Mouse (Mus musculus): Measurements from ENCODE around the gene Gabarap. TPM values are rescaled to one million over a fixed set of nuclear protein-coding genes. Genes with fewer than 3 reads are reported as not detected.

Gene Gabarap
- polyA plus RNA-seq (2015; fragmentation: Nextera tagmentation; extraction: Ambion mirVana): 626 TPM in 2 replicates

DNA sequence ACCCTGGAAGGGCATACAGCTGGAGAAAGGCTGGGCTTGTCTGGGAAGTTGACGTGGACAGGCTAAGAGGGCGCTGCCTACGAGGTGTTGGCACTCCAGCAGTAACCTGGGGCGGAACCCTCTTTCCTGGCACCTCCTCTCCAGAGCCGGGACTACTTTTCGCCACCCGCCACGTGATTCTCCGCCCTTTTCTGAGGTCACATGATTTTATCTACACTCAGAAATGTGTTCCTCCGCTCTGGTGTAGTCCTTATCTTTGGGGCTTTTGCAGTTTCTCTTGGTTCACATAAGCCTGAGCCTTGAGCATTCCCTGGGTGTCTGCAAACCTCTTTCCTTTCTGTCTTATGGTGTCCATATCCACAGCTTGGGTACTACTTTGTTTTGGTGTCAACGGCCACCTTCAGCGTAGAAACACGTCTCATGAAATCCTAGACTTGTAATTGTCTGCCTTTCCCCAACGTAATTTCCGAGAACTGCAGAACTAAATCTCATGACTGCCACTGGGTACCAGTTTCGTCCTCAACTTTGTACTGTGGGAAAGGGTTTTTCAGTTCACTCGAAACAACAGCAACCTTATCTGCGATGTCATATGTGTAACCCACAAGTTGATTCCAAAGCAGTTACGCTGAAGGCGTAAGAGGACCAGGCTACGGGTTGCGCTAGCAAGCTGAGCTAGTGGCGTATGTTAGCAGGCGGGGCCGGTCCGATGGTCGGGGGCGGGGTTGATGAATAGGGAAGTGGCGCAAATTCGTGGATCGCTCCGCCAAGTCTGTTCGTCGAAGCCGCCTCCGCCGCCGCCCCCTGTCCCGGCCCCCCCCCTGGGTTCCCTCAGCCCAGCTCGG, at the start of gene Gabarap:
Gene Gabarap (plus strand): TSS at position 294 of the 842 bp plus-strand sequence.
- WGBS: under 1% methylated on average over 40 of the region's 40 CpGs
- no peak for TF ChIP-seq CTCF (IDR thresholded peaks at IDR 0.05; ENCODE audit: low read depth)
- peaks cover 7% of the 10 kb centered on the region for H3K4me1 ChIP-seq (replicated peaks; ENCODE audit: insufficient read depth, low read length)
- H3K9me3 ChIP-seq (replicated peaks; ENCODE audit: low read length): no peaks in the 10 kb centered on the region
- ATAC-seq (replicated peaks; ENCODE audit: low FRiP score, low read depth): peak; percentile 71
- peak within 1 kb of the TSS; percentile 85 for H3K9ac ChIP-seq (ENCODE audit: low read depth, low read length)
- H3K36me3 ChIP-seq (ENCODE audit: insufficient read depth, low read length): peaks cover 51% of the 10 kb centered on the region
- H3K27ac ChIP-seq: peak within 1 kb of the TSS; percentile 84
- peak within 1 kb of the TSS; percentile 82 for H3K4me3 ChIP-seq (replicated peaks; ENCODE audit: low read depth, low read length)
- peak; percentile 99 for DNase-seq (ENCODE audit: low spot score)
- no peaks in the 10 kb centered on the region for H3K27me3 ChIP-seq (ENCODE audit: insufficient read depth, low read length)
- peak within 1 kb of the TSS; percentile 73 for H3K4me2 ChIP-seq (ENCODE audit: low read length)

DNA sequence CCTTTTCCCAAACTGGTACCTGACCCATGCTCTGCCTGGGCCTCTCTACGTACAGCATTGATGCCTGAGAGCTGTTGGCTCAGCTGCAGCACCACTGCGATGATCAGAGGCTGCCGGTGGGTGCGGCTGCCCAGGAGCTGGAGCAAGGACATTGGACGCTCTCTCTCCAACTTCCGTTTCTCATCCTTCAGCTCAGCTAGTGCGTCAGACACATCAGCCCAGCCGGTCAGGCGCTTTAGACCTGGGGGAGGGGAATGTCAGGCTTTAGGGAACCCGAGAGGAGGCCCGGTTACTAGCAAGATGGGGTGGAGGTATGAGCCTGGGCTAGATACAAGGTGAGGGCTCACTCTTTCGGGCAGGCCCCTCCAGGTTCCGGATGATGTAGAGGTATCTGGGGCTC, 45.7 kb upstream of the Gabarap start:
- no peak for TF ChIP-seq CTCF (IDR thresholded peaks at IDR 0.05; ENCODE audit: low read depth)
- H3K27me3 ChIP-seq (ENCODE audit: insufficient read depth, low read length): no peaks in the 10 kb centered on the region
- no peak overlapping the region for H3K4me2 ChIP-seq (ENCODE audit: low read length)
- H3K4me1 ChIP-seq (replicated peaks; ENCODE audit: insufficient read depth, low read length): peaks cover 15% of the 10 kb centered on the region
- 61% methylated on average over 13 of the region's 13 CpGs for WGBS
- 0 out of 2 replicates have a peak, but pooled peaks cover 4% of the 10 kb centered on the region for H3K36me3 ChIP-seq (ENCODE audit: insufficient read depth, low read length)
- ATAC-seq (replicated peaks; ENCODE audit: low FRiP score, low read depth) (no peak), DNase-seq (ENCODE audit: low spot score) (no peak)
- no peak overlapping the region for H3K4me3 ChIP-seq (replicated peaks; ENCODE audit: low read depth, low read length)
- no peak overlapping the region for H3K27ac ChIP-seq
- no peak overlapping the region for H3K9ac ChIP-seq (ENCODE audit: low read depth, low read length)
- H3K9me3 ChIP-seq (replicated peaks; ENCODE audit: low read length): no peaks in the 10 kb centered on the region

DNA sequence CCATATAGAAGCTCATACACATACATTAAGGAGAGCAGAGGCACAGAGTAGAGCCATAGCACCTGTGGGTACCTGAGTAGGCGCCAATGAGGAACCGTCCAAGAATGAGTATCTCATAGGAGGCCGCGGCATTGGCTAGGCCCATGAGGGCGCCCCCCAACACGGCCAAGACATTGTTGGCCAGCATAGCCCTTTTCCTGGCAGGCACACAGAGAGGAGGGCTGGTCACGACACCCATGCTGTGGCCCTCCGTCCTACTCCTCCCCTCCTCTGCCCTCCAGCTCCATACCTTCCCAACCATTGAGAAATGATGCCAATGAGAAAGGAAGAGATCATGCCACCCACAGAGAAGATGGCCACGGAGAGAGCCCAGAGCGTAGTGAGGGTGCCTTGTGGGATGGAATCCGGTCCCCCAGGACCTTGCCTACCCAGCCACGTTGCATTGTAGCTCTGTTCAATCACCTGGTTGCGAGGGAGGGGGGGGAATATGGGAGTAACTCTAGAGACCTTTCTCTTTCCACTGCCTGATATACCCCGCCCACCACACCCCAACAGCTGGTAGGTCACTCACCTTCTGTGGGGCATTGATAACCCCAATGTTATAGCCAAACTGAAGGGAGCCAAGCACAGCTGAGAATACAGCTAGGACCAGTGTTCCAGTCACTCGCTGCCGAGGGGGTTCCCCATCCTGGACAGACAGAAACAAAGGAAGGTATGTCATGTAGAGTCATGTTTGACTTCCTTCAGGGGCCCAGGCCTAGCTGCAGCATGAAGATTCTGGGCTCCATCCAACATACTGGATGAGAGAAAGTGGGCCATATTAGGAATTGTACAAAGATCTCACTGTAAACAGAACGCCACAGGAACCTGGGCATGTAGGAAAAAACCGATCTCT, 44.7 kb upstream of the Gabarap start:
- Histone ChIP-seq H3K27me3 (ENCODE audit: insufficient read depth, low read length) (no peaks in the 10 kb centered on the region), H3K4me2 (ENCODE audit: low read length) (peak overlapping the region; percentile 54), H3K4me3 (replicated peaks; ENCODE audit: low read depth, low read length) (no peak overlapping the region), H3K36me3 (ENCODE audit: insufficient read depth, low read length) (0 out of 2 replicates have a peak, but pooled peaks cover 4% of the 10 kb centered on the region), H3K9me3 (replicated peaks; ENCODE audit: low read length) (no peaks in the 10 kb centered on the region), H3K9ac (ENCODE audit: low read depth, low read length) (0 out of 2 replicates have a peak overlapping the region, but pooled peaks have one; percentile 8), H3K27ac (no peak overlapping the region; the same call in 1 of the 2 replicates), H3K4me1 (replicated peaks; ENCODE audit: insufficient read depth, low read length) (peaks cover 15% of the 10 kb centered on the region)
- DNase-seq (ENCODE audit: low spot score): no peak
- TF ChIP-seq CTCF (IDR thresholded peaks at IDR 0.05; ENCODE audit: low read depth): no peak
- 84% methylated on average over 18 of the region's 18 CpGs for WGBS
- ATAC-seq (replicated peaks; ENCODE audit: low FRiP score, low read depth): no peak

DNA sequence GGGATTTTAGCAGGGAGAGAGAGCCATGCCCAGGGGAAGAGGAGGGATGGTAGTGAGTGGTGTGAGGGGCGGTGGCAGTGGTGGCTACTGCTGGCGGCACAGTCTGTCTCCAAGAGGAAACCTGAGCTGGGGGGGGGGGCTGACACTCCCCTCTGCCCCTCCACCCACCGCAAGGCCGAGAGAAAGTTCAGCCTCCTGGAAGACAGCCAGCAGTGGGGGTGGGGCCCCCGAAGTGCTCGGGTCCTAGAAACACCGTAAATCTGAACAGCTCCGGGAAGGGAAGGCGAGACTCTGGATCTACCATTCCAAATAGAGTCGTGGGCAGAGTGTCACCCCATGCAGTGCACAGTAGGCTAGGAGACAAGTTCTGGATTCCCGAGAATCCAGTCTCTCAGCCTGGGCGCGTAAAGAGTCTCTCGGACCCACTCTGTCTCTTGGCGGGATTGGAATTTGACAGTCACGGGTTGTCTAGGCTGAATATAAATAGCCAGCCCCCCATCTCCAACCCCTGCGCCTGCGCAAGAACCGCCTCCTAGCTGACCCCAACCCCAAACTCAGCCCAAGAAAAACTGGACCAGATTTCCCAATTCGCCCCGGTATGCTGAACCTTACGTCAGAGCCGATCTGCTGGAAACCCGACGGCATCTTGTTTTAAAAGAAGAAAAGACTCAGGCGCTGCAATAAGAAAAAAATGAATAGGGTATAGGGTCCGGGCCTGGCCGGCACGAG, 43.4 kb upstream of the Gabarap start:
- peak overlapping the region; percentile 54 for H3K4me2 ChIP-seq (ENCODE audit: low read length)
- ATAC-seq (replicated peaks; ENCODE audit: low FRiP score, low read depth): peak; percentile 42

DNA sequence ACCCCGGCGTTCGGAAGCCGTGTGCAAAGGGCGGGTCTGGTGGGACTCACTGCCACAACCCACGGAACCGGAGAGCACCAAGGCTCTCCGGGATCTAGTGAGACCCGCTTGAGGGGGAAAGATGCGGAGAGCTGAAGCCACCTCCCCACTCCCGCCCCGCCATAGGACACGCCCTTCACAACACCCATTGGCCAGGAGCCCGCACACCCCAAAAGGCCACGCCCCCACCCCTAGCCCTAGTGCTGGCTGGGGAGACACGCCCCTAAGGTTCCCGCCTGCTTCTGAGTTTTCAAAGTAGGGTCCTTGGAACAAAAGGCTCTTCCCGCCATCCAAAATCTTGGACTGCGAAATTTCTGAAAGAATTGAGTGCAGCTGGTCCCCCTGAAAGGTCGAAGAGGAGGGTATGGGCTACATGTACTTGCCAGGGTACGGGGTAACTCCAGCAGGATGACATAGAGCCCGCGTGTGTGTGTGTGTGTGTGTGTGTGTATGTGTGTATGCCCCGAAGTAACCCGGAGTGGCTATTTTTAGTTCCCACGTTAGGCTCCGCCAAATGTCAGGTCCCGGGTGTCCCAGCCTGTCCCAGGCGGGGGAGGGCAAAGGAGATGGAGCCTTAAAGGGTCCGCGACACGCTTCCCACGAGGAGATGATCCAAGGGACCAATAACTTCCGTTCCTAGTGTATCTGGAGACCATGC, 42.7 kb upstream of the Gabarap start, which contains the start of gene Slc2a4:
Gene Slc2a4 (minus strand): TSS at position 123 of the 697 bp plus-strand sequence.
- Histone ChIP-seq H3K27me3 (ENCODE audit: insufficient read depth, low read length) (no peaks in the 10 kb centered on the region), H3K27ac (peak within 1 kb of the TSS; percentile 73), H3K9ac (ENCODE audit: low read depth, low read length) (peak within 1 kb of the TSS; percentile 62), H3K4me2 (ENCODE audit: low read length) (peak within 1 kb of the TSS; percentile 54), H3K4me3 (replicated peaks; ENCODE audit: low read depth, low read length) (peak within 1 kb of the TSS; percentile 50), H3K9me3 (replicated peaks; ENCODE audit: low read length) (no peaks in the 10 kb centered on the region), H3K36me3 (ENCODE audit: insufficient read depth, low read length) (0 out of 2 replicates have a peak, but pooled peaks cover 4% of the 10 kb centered on the region), H3K4me1 (replicated peaks; ENCODE audit: insufficient read depth, low read length) (peaks cover 15% of the 10 kb centered on the region)
- peak; percentile 92 for ATAC-seq (replicated peaks; ENCODE audit: low FRiP score, low read depth)
- under 1% methylated on average over 34 of the region's 34 CpGs for WGBS
- TF ChIP-seq CTCF (IDR thresholded peaks at IDR 0.05; ENCODE audit: low read depth): no peak
- DNase-seq (ENCODE audit: low spot score): peak; percentile 98

More for the DNA sequence above, 43.4 kb upstream of the Gabarap start:
- Histone ChIP-seq H3K36me3 (ENCODE audit: insufficient read depth, low read length) (0 out of 2 replicates have a peak, but pooled peaks cover 4% of the 10 kb centered on the region), H3K4me3 (replicated peaks; ENCODE audit: low read depth, low read length) (peak overlapping the region; percentile 50), H3K9me3 (replicated peaks; ENCODE audit: low read length) (no peaks in the 10 kb centered on the region), H3K9ac (ENCODE audit: low read depth, low read length) (peak overlapping the region; percentile 62), H3K4me1 (replicated peaks; ENCODE audit: insufficient read depth, low read length) (peaks cover 15% of the 10 kb centered on the region), H3K27me3 (ENCODE audit: insufficient read depth, low read length) (no peaks in the 10 kb centered on the region), H3K27ac (peak overlapping the region; percentile 73)
- no peak for TF ChIP-seq CTCF (IDR thresholded peaks at IDR 0.05; ENCODE audit: low read depth)
- DNase-seq (ENCODE audit: low spot score): peak; percentile 74
- WGBS: 4% methylated on average over 29 of the region's 29 CpGs
